Mouse (Mus musculus) R1 (cell line): Measurements from ENCODE around the gene Ubr3.
A peak's percentile ranks its signal among the peaks of the same experiment; 100 is the strongest.

Experiments
- DNase-seq: peaks from one replicate; pipeline ENCODE4 v3.0.0-alpha.2; 2018; ENCODE audit warnings: low read depth, low spot score

Gene Ubr3

DNA sequence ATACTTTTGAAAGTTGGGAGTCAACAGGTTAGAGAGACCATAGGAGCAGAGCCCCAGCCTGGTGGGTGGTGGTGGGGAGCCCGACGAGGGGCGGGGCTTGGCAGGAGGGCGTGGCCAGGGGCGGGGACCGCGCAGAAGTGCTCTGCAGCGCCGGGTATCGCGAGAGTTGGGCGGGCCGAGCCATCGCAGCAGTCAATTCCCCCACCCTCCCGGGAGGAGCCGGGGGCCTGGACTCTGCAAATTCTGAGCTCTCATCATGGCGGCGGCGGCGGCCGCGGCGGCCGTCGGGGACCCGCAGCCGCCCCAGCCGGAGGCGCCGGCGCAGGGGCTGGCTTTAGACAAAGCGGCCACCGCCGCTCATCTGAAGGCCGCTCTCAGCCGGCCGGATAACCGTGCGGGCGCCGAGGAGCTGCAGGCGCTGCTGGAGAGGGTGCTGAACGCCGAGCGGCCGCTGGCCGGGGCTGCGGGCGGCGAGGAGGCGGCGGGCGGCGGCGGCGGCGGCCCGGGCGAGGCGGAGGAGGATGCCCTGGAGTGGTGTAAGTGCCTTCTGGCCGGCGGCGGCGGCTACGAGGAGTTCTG, at the start of gene Ubr3:
Gene Ubr3 (plus strand): TSS at position 208 of the 579 bp plus-strand sequence.
- DNase-seq = peak; percentile 95

DNA sequence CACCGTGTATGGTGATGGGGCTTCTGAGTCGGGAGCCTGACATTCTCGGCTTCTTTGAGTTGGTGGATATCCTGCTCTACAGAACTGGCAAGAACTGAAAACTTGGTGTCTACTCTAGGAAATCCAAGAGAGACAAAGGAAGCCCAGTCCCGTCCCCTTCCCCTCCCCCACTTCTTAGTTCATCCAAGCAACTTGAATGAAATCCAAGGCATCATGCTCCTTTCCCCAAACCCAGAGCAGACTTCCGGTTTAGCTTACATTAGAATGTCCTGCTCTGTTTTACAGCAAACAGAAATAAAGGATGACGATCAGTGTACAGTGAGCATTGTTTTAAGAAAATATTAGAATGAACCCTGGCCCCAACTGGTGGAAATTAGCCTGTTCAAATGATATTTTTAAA, 47.8 kb upstream of the Ubr3 start:
- DNase-seq = no peak

DNA sequence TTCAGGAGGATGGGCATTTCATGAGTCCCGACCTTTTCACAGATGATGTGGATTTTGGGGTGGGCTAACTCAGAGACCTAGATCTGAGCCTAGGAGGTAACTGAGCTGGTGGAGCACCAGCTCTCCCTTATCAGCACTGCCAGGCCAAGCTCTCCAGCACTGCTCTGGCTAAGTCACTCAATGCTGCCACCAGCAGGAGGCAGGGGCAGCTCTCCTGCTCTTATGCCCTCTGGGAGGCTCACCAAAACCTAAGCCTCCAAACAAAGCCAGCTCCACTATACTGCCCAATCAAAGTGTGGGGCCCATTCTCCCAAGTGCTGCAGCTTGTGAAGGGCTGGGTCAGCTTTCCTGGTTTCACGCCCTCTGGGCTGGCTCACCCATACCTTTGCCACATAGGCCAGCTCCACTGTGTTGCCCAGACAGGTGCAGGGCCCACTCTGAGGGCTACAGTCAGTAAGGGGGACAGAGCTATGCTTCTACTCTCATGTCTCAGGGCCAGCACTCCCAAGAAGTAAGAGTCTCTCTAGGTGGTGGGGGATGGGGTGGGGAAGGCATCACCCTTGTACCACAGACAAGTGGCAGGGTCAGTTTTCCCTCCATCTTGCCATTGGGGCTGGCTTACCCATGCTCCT, 45.5 kb upstream of the Ubr3 start:
- no peak for DNase-seq

DNA sequence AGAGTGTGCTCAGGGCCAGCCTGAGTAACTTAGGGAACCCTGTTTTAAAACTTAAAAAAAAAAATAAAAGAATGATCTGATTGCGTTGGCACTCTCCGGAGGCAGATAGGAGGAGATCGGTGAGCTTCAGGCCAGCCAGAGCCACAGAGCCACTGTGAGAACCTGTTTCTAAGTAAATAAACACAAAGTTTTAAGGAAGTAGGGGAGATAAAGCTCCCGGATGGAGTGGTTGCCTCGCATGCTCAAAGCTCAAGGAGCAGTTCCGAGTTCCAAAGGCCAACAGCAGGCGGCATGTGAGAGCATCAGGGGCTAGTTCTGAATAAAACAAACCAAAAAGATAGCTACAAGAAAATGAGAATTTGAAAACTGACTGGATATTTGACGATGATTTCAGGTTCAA, 40.7 kb upstream of the Ubr3 start:
- DNase-seq = peak; percentile 51

DNA sequence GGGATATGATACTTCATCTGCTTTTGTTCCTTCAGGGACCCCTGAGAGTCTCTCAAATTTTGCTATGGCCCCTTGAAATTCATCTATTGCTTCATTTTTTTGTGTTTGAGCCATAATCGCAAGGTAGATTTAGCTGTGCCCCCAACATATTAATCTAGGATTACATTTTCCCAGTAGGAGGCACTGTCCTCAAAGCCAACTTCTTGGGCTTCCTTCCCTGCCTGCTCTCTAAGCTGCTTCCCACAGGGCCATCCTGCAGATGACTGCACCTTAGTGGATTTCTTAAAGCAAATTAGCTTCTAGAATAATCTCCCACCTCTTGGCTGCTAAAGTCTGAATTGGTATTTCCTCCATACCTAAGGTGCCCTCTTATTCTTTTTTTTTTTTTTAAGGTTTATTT, 39.2 kb upstream of the Ubr3 start:
- peak; percentile 61 for DNase-seq

DNA sequence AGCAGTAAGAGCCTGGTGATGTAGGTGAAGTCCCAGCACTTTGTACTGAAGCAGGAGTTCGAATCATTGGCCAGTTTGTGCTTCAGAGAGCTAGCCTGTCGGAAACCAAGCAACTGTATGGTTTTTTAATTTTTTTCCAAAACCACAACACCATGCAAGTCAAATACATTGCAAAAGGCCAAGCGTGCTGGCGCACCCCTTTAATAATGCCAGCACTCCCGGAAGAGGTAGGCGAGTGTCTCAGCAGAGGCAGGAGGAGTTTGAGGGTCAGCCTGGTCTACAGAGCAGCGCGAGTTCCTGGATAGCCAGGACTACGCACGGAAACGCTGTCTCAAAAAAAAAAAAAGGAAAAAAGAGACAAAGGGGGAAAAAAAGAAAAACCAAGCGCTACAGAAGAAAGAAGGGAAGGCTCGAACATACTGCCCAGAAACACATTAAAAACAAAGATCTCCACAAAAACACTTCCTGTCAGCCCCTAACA, 36.0 kb upstream of the Ubr3 start:
- peak; percentile 70 for DNase-seq

DNA sequence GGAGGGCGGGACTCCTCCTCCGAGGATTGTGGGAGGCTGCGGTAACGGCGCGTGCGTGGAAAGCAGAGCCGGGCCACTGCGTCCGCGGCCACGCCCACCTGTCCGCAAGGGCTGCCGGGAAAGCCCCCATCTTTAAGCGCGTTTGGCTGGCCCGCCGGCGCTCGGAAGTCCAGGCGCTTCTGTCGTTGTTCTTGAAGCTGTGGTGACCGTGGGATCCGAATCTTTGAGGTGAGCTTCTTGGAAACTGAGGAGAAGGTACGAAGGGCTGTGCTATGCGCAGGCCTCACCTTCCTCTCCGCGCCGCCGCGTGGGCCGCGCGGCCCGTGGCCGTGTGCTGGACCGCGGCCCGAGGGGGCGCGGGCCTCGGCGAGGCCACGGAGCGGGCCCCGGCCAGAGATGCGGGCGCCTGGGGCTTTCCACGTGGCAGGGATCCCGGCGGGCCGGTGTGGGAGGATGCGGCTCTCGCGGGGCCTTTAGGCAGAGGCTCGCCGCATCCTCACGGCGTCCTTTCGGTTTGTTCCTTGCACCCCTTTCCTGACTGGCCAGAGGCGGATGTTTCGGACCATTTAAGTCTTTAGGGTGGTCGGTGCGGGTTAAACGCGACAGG, 35.5 kb upstream of the Ubr3 start, which contains the start of gene Ssb:
Gene Ssb (plus strand): TSS at position 78 of the 607 bp plus-strand sequence.
- peak; percentile 93 for DNase-seq

DNA sequence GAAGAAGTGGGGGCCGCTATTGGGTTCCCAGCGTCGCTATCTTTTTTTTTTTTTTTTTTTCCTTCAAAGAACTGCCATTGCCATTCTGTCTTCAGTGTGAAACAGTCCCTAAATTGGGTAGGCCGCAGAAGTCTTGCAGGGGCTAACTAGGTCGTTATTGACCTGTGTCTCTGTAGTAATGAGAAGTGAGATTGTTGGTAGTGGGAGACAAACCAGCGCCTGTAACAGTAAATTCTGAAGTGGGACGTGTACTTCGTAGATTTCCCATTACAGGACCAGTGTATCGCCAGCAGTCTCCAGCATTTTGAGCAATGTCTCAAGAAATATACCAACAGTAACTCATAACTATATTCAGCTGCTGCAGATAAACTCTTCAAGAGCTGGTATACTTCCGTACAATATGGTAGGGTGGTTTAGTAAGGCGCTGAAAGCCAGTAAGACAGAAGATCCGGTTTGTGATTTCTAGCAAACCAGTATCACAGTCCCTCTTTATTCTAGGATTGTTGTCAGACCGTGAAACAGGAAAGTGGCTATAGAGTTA, 34.9 kb upstream of the Ubr3 start:
- no peak for DNase-seq

DNA sequence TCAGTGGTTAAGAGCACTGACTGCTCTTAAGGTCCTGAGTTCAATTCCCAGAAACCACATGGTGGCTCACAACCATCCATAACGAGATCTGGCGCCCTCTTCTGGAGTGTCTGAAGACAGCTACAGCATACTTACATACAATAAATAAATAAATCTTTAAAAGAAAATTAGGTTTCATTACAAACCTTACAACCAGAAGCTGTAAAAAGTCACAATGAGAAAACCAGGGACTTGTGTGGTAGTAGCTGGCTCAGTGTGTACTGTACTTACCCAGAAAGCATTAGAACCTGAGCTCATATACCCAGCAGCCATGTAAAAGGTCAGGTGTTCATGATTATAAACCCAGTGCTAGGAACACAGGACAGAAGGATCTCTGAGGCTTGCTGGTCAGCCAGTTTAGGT, 13.1 kb upstream of the Ubr3 start:
- DNase-seq = no peak

DNA sequence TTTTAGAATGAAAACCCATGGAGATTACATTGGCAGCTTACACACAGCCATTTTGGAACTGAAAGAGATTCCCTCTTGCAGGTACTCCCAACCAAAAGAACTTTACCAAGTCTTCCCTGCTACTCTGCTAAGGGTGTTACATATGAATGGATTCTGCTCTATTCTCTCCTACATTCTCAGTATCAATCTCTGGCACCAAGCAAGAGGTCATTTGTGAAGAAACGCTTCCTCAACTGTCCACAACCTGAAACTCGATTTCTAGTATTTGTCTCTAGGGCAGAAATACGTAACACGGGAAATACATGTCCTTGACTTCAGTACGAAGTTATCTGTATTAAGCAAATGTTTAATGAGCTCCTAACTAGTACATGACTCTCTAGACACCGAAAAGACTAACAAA, 12.5 kb upstream of the Ubr3 start:
- no peak for DNase-seq

DNA sequence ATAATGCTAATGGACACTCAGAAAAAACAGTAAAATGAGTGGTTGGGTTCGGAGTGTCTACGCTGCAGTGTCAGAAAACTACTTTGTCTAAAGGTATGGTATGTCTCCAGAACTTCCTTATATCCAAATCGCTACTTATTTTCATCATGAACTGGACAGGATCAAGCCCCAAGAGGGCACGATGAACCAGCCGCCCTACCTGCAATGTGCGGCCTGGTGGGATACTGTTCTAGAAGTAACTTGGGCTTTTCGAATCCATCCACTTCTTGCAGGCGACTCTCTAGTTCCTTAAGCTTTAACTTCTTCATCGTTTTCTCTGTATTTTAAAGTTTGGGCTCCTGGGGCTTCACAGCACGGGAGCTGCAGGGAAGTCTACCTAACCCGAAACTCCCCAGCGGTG, 12.0 kb upstream of the Ubr3 start:
- DNase-seq = no peak

DNA sequence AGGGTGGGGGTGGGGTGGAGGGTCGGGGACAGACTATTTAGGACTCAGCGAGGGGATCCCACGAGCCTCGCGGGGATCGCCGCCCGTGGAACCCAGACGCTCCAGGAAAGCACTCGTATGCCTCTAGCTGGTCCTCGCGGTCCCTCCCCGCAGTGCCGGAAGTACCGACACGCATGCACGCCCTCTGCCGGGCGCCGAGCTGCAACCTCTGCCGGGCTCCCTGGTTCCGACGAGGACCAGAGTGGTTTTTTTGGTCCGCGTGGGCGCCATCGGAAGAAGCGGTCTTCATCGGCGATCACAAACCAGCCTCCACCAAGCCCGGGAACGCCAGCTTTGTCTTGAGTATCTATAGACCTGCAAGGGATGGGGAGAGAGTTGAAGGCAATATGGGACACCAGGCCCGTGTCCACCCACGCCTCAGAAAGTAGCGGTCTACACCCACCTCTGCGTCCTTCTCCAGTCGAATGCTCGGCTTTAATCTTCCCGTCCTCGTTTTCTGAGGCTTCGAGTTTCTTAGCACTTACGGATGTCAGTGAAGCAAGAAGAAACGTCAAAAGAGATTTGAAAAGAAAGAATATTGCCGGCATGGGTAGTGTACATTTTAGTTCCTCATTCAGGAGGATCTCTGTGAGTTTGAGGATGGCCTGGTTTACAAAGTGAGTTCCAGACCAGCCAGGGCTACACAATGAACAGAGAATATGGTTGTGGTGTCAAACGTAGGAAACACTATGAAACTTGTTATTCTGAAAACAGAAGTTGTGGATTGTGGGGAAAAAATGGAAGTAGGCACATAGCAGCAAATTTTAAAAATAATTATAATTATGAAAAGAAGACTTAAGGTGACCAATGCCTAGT, 11.4 kb upstream of the Ubr3 start, which contains the start of gene Mettl5:
Gene Mettl5 (minus strand): TSS at position 165 of the 855 bp plus-strand sequence.
- DNase-seq = peak; percentile 87

DNA sequence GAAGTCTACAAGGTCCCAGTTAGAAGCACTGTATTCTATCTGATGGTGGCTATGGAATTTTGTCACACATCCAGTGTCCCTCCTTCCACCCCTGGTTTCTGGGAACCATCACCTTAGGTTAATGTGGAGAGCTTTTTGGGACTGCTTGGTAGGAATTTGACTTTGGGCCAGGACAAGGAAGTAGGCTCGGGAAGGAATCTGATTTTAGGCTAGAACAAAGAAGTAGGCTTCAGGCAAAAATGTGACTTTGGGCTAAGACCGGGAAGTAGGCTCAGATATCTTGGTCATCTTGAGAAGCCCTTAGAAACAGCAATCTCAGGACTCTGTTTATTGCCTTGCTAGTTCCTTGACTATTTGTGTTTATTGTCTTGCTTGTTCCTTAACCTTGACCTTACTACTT, 8.1 kb upstream of the Ubr3 start:
- peak; percentile 70 for DNase-seq

DNA sequence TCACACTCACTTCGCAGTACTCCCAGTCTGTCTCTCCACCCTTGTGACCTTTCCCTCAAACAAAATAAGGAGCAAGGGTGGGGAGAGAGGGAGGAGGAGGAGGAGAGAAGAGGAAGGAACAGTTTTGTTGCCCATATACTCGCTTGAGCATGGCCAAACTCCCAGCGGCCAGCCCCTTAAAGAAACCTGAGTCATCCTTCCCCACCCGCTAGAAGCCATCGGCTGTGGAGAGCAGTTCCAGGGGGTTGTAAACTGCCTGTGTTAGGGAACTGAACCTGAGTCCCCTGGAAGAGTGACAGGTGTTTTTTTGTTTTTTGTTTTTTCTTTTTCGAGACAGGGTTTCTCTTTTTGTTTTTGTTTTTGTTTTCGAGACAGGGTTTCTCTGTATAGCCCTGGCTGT, 6.2 kb upstream of the Ubr3 start:
- DNase-seq = peak; percentile 64

DNA sequence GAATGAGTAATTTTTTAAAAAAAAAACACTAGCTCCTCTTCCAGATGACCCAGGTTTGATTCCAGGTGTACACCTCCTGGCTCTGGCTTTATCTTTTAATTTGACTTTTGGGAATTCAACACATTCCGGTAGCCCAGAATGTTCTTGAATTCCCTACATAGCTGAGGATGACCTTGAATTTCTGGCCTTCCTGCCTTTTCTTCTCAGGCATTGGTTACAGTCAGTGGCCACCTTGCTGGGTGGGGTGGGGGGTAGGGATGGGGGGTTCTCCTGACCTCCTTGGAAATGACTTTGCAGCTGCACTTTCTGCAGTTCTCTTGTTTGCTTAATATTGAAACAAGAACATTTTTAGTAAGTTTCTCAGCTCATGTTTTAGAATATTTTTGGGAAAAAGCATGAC, 3.9 kb upstream of the Ubr3 start:
- peak; percentile 96 for DNase-seq

DNA sequence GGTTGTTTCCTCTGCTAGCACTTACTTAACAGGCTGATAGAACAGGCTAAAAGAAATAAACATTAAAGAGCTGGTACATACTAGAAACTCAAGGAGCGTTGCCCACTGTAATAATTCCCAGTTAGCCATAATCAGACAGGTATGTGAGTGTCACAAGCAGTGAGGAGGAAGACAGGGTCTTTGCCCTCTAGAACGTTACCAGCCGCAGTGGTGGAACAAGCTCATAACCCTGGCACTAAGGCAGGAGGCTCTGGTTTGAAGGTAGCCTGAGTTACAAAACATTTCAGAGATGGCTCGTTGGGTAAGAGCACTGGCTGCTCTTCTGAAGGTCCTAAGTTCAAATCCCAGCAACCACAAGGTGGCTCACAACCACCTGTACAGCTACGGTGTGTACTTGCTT, 3.2 kb upstream of the Ubr3 start:
- DNase-seq = no peak

DNA sequence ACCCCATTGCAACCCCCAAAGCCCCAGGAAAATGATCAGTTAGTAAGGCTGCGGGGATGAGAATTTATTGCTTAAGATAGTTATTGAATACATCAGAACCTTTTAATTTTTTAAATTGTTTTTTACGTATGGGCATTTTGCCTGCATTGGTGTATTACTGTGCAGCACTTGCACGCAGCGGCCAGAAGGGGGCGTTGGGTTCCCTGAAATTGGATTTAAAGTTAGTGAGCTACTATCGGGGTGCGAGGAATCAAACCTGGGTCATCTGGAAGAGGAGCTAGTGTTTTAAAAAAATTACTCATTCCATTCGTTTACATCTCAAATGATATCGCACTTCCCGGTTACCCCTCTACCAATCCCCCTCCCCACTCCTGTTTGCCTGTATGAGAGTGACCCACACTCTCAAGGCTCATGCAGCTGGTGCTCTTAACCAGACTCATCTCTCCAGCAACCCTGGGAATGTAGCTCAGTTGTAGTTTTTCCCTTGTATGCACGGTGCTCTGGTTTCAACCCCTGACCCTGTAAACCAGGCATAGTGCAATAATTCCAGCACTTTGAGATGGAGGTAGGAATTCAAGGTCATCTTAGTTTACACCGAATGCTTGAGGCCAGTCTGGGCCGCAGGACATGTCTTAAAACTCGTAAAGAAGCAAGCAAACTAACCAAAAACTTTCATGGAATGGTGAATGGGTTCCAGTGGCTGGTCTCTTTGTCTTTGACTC, 1.4 kb upstream of the Ubr3 start:
- DNase-seq = peak; percentile 71

DNA sequence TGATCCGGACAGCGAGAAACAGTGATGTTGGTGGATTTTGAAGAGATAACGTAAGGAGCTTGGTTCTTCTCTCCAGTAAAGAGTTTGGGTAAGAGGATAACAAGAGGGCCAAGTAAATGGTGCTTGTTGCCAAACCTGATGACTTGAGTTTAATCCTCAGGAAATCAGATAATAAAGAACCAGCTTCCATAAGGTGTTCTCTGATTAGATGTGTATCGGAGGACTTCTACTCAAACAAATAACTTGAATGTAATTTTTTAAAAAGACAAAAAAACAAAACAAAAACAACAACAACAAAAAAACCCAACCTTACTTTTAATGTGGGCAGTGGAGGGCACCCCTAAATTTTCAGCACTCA, 843 bp upstream of the Ubr3 start:
- no peak for DNase-seq

DNA sequence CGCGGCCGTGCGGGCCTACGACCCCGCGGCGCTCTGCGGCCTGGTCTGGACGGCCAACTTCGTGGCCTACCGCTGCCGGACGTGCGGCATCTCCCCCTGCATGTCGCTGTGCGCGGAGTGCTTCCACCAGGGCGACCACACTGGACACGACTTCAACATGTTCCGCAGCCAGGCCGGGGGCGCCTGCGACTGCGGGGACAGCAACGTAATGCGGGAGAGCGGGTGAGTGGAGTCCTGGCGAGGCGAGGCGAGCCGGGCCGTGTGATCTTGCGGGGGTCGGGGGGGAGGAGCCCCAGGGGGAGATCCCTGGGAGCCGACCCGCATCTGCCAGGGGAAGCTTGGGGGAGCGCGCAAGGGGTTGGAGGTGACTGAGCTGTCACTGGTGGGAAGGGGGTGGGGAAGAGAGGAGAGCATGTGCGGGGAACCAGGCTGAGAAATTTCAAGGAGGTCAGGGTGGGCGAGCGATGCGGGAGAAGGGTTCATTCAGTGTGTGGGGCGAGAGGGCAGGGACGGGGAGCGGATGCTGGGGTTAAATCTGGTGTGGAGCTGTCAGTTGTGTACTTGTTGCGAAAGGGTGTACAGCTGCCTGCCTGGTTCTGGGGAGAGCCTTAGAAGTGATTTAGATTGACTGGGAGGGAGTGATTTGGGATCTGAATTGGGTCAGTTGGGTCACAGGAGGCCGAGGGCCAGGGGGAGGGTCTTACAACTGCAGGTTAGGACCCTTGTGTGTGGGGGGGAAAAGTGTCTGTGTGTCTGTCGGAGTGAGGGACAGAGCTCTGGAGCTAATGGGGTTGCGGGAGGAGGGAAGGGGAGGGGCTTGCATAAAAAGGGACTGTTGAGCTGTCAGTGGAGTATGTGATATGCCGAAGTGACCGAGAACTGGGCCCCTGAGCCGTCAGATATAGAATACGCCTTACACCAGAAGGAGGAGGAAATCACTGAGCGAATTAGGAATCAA, 851 bp downstream of the Ubr3 start:
- DNase-seq = peak; percentile 74

DNA sequence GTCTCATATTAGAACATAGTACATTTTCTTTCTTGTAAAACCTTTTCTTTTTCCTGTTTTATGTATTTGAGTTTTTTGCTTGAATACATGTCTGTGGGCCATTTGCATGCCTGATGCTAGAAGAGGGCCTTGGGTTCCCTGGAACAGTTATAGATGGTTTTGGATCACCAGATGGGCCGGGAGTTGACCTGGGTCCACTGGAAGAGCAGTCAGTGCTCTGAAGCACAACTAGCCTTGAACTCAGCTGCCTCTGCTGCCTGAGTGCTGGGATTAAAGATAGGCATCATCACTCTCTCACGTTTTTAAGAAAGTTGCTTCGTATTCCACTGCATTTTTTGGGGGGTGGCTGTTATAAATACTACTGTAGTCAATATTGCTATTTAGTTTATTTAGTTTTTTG, 6.5 kb downstream of the Ubr3 start:
- DNase-seq = no peak
